Mouse (Mus musculus) midbrain, embryonic 16.5 days (tissue): ENCODE results near the gene Znrf4. TPM values are rescaled to one million over a fixed set of nuclear protein-coding genes. Genes with fewer than 3 reads are reported as not detected.

ENCODE experiments used
- ATAC-seq: fragments of 200-750 bp; cut with Nextera tagmentation; 2 replicates; pipeline ENCODE4 v1.8.0; 2017; ENCODE audit warnings: moderate TSS enrichment
- H3K27ac ChIP-seq: fragments of 300-500 bp; sonication (generic); 2 replicates; pipeline ENCODE4 v1.5.1; 2014; ENCODE audit warnings: mild to moderate bottlenecking, low read length, mixed read lengths
- H3K27me3 ChIP-seq: fragments of 300-500 bp; sonication (generic); 2 replicates; pipeline ENCODE4 v1.6.1; 2014; ENCODE audit warnings: low read depth, low read length, mixed read lengths; ENCODE audit not compliant: control insufficient read depth, insufficient read depth
- H3K36me3 ChIP-seq: fragments of 300-500 bp; sonication (generic); 2 replicates; pipeline ENCODE4 v1.6.1; 2014; ENCODE audit warnings: mild to moderate bottlenecking, low read length, moderate library complexity, mixed read lengths; ENCODE audit not compliant: control insufficient read depth, insufficient read depth
- H3K4me1 ChIP-seq: fragments of 300-500 bp; sonication (generic); 2 replicates; pipeline ENCODE4 v1.6.1; 2014; ENCODE audit warnings: mild to moderate bottlenecking, low read length, mixed read lengths; ENCODE audit not compliant: control insufficient read depth, insufficient read depth
- H3K4me2 ChIP-seq: fragments of 300-500 bp; sonication (generic); 2 replicates; pipeline ENCODE4 v1.6.1; 2014; ENCODE audit warnings: mild to moderate bottlenecking, low read length, mixed read lengths
- H3K4me3 ChIP-seq: fragments of 300-500 bp; sonication (generic); 2 replicates; pipeline ENCODE4 v1.5.1; 2014; ENCODE audit warnings: low read depth, mild to moderate bottlenecking, low read length, moderate library complexity, mixed read lengths
- H3K9ac ChIP-seq: fragments of 300-500 bp; sonication (generic); 2 replicates; pipeline ENCODE4 v1.6.1; 2014; ENCODE audit warnings: low read depth, low read length, mixed read lengths
- H3K9me3 ChIP-seq: fragments of 300-500 bp; sonication (generic); replicated peaks from 2 replicates; pipeline ENCODE4 v1.6.1; 2014; ENCODE audit warnings: mild to moderate bottlenecking, low read length, mixed read lengths; ENCODE audit not compliant: control insufficient read depth, poor library complexity, severe bottlenecking
- WGBS: fragments of 180-500 bp; shearing (Covaris S2); extraction: QIAGEN DNeasy Blood & Tissue Kit; methylation state at CpG from one replicate; pipeline ENCODE4 v1.1.7; 2014; 5-methylcytosine and 5-hydroxymethylcytosine counted together
- polyA plus RNA-seq: library from polyadenylated mRNA; unstranded; fragments of >200 nt; fragmentation: Nextera tagmentation; extraction: Ambion mirVana; gene quantifications from 2 replicates; pipeline ENCODE4 v1.2.1, GENCODE M21; 2015

The Znrf4 gene
- polyA plus RNA-seq, 1 experiment from 2014 or later, result not detected

DNA sequence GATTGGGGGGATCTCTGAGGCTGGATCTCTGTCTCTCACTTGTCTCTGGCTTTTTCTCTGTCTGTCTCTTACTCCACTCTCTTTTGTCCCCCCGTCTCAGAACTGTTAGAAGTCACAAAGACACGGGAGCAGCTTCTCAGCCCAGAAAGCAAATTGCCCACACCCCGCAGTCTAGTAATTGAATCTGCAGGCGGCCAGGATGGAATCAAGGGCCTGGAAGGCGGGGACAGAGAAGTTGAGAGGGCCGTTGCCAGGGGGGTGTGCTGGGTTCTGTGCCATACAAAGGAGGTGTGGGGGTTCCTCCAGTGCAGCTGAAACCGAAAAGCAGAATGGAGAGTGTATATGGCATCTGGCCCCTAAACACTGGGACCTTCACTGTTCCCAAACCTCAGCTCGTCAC, 30.5 kb upstream of the Znrf4 start:
- no peak for ATAC-seq
- H3K27ac ChIP-seq, result no peak overlapping the region
- no peak overlapping the region for H3K9ac ChIP-seq
- H3K27me3 ChIP-seq, result no peaks in the 10 kb centered on the region
- 20% methylated on average over 8 of the region's 8 CpGs for WGBS
- H3K36me3 ChIP-seq, result no peaks in the 10 kb centered on the region
- peaks cover 12% of the 10 kb centered on the region for H3K4me1 ChIP-seq
- no peak overlapping the region for H3K4me2 ChIP-seq
- no peak overlapping the region for H3K4me3 ChIP-seq
- no peaks in the 10 kb centered on the region for H3K9me3 ChIP-seq

DNA sequence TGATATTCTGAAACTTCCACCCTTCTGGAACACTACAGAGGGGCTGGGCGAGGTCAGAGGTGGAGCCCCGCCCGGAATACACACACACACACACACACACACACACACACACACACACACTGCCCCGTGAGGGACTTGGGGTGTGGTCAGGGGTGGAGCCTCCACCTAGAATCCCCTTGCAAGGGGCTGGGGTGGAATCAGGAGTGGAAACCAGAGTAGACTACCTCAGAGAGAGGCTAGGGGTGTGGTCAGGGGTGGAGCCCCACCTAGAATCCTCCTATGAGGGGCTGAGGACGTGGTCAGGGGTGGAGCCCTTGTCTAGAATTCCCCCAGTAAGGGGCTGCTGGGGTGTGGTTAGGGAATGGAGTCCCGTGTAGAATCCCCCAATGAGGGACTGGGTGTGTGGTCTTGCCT, 28.3 kb upstream of the Znrf4 start:
- H3K36me3 ChIP-seq, result no peaks in the 10 kb centered on the region
- no peak overlapping the region for H3K9ac ChIP-seq
- peaks cover 19% of the 10 kb centered on the region; the same call in 1 of the 2 replicates for H3K4me1 ChIP-seq
- ATAC-seq, result no peak
- no peaks in the 10 kb centered on the region for H3K27me3 ChIP-seq
- no peaks in the 10 kb centered on the region for H3K9me3 ChIP-seq
- H3K27ac ChIP-seq, result no peak overlapping the region
- no peak overlapping the region for H3K4me2 ChIP-seq
- 40% methylated on average over 6 of the region's 6 CpGs for whole genome bisulfite sequencing
- no peak overlapping the region for H3K4me3 ChIP-seq

DNA sequence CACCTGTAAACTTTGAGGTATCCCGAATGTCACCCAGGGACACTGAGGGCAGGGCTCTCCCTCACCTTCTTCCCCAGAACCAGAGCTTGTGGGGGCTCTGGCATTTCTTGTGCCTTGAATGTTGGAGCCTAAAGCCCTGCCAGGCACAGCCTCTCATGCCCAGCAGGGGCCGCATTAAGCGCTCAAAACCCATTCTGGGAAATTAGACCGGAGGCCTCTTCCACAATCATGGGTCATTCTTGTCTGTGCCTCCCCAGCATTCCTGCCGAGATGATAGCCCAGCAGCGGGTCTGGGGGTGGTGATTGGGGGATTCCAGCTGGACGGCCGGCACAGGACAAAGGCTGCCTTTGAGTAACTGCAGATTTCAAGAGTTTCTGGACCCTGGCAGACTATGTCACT, 25.7 kb upstream of the Znrf4 start:
- WGBS, result 6% methylated on average over 8 of the region's 8 CpGs
- H3K27ac ChIP-seq, result peak overlapping the region; percentile 44
- no peaks in the 10 kb centered on the region for H3K36me3 ChIP-seq
- peaks cover 19% of the 10 kb centered on the region; the same call in 1 of the 2 replicates for H3K4me1 ChIP-seq
- H3K4me2 ChIP-seq, result no peak overlapping the region
- 0 out of 2 replicates have a peak overlapping the region, but pooled peaks have one; percentile 11 for H3K9ac ChIP-seq
- ATAC-seq, result peak; percentile 46; the same call in 1 of the 2 replicates
- H3K9me3 ChIP-seq, result no peaks in the 10 kb centered on the region
- no peaks in the 10 kb centered on the region for H3K27me3 ChIP-seq
- H3K4me3 ChIP-seq, result no peak overlapping the region

DNA sequence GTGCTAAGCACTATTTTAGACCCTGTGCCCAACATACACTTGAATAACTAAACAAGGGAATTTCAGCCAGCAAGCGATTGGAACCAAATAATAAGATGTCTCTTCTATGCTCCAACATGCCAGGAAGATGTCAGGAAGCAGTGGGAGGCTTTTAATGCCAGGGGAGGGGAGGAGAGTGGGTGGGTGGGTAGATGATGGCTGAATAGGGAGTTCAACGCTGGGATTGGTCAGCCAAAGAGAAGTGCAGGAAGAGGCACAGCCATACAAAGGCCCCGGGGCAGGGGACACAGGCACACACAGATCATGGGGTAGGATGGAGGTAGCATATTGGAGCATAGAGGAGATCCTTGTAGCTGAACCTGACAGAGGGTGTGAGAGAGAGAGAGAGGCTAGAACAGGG, 24.6 kb upstream of the Znrf4 start:
- H3K4me1 ChIP-seq, result peaks cover 19% of the 10 kb centered on the region; the same call in 1 of the 2 replicates
- no peak overlapping the region for H3K9ac ChIP-seq
- H3K27ac ChIP-seq, result peak overlapping the region; percentile 75
- no peak overlapping the region for H3K4me2 ChIP-seq
- WGBS, result 34% methylated on average over 3 of the region's 3 CpGs
- H3K9me3 ChIP-seq, result no peaks in the 10 kb centered on the region
- peak; percentile 54 for ATAC-seq
- no peaks in the 10 kb centered on the region for H3K36me3 ChIP-seq
- no peak overlapping the region for H3K4me3 ChIP-seq
- no peaks in the 10 kb centered on the region for H3K27me3 ChIP-seq

DNA sequence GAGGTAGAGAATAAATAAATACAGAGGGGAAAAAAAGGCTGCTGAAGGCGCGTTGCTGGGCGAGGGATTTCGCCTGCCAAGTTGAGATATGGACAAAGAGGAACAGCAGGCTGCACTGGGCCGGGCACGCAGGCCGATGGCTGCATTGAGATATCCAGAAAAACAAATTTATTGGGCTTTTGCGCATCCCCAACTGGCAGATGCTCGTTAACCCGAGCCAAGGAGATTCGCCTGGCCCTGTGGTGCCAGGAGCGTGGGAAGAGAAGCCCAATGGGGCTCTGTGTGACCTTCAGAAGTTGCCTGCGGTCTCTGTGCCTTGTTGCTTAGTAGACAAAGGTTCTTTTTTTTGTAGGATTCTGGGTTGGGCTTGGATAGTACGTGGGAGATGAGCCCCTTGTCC, 24.0 kb upstream of the Znrf4 start:
- Histone ChIP-seq H3K9me3 (no peaks in the 10 kb centered on the region), H3K27ac (peak overlapping the region; percentile 75), H3K4me2 (no peak overlapping the region), H3K4me1 (peaks cover 19% of the 10 kb centered on the region; the same call in 1 of the 2 replicates), H3K27me3 (no peaks in the 10 kb centered on the region), H3K4me3 (no peak overlapping the region), H3K9ac (no peak overlapping the region), H3K36me3 (no peaks in the 10 kb centered on the region)
- peak; percentile 50 for ATAC-seq
- 22% methylated on average over 14 of the region's 14 CpGs for WGBS

DNA sequence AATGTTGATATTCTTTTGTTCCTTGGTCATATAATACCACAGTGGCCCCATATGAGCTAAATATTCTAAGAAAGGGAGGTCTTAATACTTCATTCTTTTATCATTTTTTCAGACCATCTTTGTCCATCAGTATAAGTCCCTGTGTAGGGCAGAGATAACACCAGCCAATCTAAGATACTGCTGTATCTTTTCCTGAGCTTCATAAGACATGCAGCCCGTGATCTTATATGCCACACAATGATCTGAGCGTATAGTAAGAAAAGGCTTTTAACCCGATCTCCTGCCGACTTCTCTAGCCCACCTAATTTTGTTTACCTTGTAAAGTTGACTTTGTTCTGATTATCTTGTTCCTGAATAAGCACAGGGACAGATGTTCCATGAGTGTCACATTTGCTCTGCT, 12.7 kb upstream of the Znrf4 start:
- no peaks in the 10 kb centered on the region for H3K9me3 ChIP-seq
- no peak overlapping the region for H3K27ac ChIP-seq
- no peak overlapping the region for H3K4me3 ChIP-seq
- no peaks in the 10 kb centered on the region for H3K4me1 ChIP-seq
- H3K4me2 ChIP-seq, result no peak overlapping the region
- H3K27me3 ChIP-seq, result no peaks in the 10 kb centered on the region
- no peaks in the 10 kb centered on the region for H3K36me3 ChIP-seq
- no peak for ATAC-seq
- H3K9ac ChIP-seq, result no peak overlapping the region
- WGBS, result 72% methylated on average over 4 of the region's 4 CpGs

DNA sequence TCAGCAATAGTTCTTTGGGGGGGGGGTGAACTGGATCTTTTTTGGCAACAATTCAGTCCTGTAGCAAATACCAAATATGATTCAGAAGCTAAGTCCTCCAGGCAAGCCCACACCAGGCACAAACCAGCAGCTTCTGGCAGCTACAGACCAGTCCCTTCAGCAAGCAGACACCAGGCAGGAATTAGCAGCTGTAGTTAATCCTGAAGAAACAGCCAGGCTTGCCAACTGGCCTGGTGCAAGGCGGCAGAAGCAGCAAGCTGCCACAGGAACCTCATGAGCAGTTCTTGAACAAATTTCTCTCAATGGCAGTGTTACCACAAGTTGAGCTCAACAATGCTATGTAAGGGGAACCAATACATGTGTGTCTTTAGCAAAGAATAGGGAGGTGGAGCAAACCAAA, 10.5 kb upstream of the Znrf4 start:
- H3K9me3 ChIP-seq, result no peaks in the 10 kb centered on the region
- no peak overlapping the region for H3K9ac ChIP-seq
- WGBS, result 60% methylated on average over 1 of the region's 1 CpGs
- H3K36me3 ChIP-seq, result no peaks in the 10 kb centered on the region
- no peak overlapping the region for H3K4me3 ChIP-seq
- no peak for ATAC-seq
- H3K27ac ChIP-seq, result no peak overlapping the region
- no peaks in the 10 kb centered on the region for H3K4me1 ChIP-seq
- H3K27me3 ChIP-seq, result no peaks in the 10 kb centered on the region
- H3K4me2 ChIP-seq, result no peak overlapping the region

DNA sequence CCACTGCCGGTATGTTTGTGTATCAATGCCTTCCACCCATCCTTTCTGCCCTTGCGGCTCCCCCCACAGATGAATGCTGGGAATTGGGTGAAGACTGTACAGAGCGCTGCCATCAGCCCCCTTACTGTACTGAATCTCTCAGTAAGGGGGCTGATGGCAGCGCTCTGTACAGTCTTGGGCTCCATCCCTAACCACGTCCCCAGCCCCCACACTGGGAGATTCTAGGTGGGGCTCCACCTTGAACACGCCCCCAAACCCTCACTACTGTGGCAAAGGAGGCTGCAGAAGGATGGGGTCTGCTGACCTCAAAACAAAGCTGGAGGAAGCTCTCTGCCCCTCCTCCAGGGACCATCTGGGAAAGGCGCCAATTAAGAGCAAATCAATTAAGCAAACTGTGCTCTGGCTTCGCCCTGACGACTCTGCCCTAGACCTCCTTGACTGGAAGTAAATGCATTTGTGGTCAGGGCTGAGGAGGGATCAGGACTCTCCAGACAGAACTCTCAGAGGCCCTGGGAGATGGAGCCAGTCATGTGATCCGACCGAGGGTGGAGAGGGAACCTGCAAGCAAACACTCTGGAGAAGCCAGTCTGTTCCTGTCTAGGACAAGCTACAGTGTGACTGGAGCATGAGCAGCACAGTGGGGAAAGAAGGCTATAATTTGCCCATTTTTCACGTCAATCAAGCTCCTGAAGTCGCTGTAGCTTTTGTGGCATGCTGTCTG, 3.6 kb upstream of the Znrf4 start:
- peak; percentile 65 for ATAC-seq
- Histone ChIP-seq H3K4me3 (no peak overlapping the region), H3K4me1 (peaks cover 16% of the 10 kb centered on the region), H3K36me3 (no peaks in the 10 kb centered on the region), H3K9me3 (no peaks in the 10 kb centered on the region), H3K27ac (peak overlapping the region; percentile 53), H3K9ac (peak overlapping the region; percentile 46; the same call in 1 of the 2 replicates), H3K4me2 (peak overlapping the region; percentile 19), H3K27me3 (peaks cover 21% of the 10 kb centered on the region)
- WGBS, result 8% methylated on average over 13 of the region's 13 CpGs

DNA sequence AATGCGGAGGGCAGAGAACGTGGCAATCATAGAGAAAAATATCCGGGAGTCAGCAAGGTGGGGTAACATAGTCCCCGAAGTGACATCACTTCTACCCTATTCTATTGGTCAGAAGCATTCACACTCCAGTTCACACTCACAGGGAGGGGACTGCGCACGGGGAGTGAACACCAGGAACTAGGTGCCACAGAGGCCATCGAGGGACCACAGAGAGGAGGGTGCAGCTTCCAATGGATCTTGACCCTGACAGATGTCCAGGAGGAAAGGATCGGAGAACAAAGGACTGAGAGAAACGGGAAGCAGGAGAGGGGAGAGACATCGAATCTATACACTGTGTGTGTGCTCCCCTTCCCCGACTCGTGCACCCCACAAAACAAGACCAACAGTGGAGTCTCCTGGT, 2.7 kb upstream of the Znrf4 start:
- Histone ChIP-seq H3K27me3 (peaks cover 29% of the 10 kb centered on the region), H3K9me3 (no peaks in the 10 kb centered on the region), H3K36me3 (no peaks in the 10 kb centered on the region), H3K27ac (peak overlapping the region; percentile 53; the same call in 1 of the 2 replicates), H3K4me3 (no peak overlapping the region), H3K4me2 (no peak overlapping the region), H3K4me1 (peaks cover 16% of the 10 kb centered on the region), H3K9ac (no peak overlapping the region)
- WGBS, result 55% methylated on average over 12 of the region's 12 CpGs
- no peak for ATAC-seq
